Mouse (Mus musculus) heart, embryonic 11.5 days (tissue): ENCODE measurements around the gene Aldh3b2. TPM values are rescaled to one million over a fixed set of nuclear protein-coding genes. Genes with fewer than 3 reads are reported as not detected.

Experiments used
- polyA plus RNA-seq: library from polyadenylated mRNA; unstranded; fragments of >200 nt; fragmentation: Nextera tagmentation; extraction: Ambion mirVana; gene quantifications from 2 replicates; pipeline ENCODE4 v1.2.1, GENCODE M21; 2014

Gene Aldh3b2
- polyA plus RNA-seq, 1 experiment from 2014 or later, result 0.16 TPM

Other genes with a start within 250 kb of the Aldh3b2 start
- 22.2 and 27.6 TPM in 2 replicates for gene Kmt5b, start 204.9 kb upstream of the Aldh3b2 start, polyA plus RNA-seq
- 26.6 and 27.9 TPM in 2 replicates for gene Chka, start 120.6 kb upstream of the Aldh3b2 start, polyA plus RNA-seq
- 16.2 and 18.7 TPM in 2 replicates for gene Tcirg1, start 65.2 kb upstream of the Aldh3b2 start, polyA plus RNA-seq
- 364 and 376 TPM in 2 replicates for gene Ndufs8, start 59.6 kb upstream of the Aldh3b2 start, polyA plus RNA-seq
- gene Aldh3b1, start 42.5 kb upstream of the Aldh3b2 start, polyA plus RNA-seq, result 2.3 and 2.4 TPM in 2 replicates
- 4.5 and 6.2 TPM in 2 replicates for gene Unc93b1, start 37.1 kb upstream of the Aldh3b2 start, polyA plus RNA-seq
- gene Aldh3b3, start 13.7 kb upstream of the Aldh3b2 start, polyA plus RNA-seq, result not detected in 2 replicates
- gene Acy3, start 14.2 kb downstream of the Aldh3b2 start, polyA plus RNA-seq, result 8.0 and 11.3 TPM in 2 replicates
- 0.11 TPM in 1 of 2 replicates, not detected in the other for gene Tbx10, start 20.4 kb downstream of the Aldh3b2 start, polyA plus RNA-seq
- 48.0 and 48.8 TPM in 2 replicates for gene Nudt8, start 28.3 kb downstream of the Aldh3b2 start, polyA plus RNA-seq
- 2.3 and 2.5 TPM in 2 replicates for gene Gm49405, start 28.3 kb downstream of the Aldh3b2 start, polyA plus RNA-seq
- 64.5 and 65.9 TPM in 2 replicates for gene Doc2g, start 31.0 kb downstream of the Aldh3b2 start, polyA plus RNA-seq
- 369 and 417 TPM in 2 replicates for gene Ndufv1, start 40.5 kb downstream of the Aldh3b2 start, polyA plus RNA-seq
- gene Gstp1, start 65.7 kb downstream of the Aldh3b2 start, polyA plus RNA-seq, result 359 and 387 TPM in 2 replicates
- 2.9 and 3.4 TPM in 2 replicates for gene Gstp2, start 73.7 kb downstream of the Aldh3b2 start, polyA plus RNA-seq
- 0.49 TPM in 1 of 2 replicates, not detected in the other for gene Gstp3, start 87.2 kb downstream of the Aldh3b2 start, polyA plus RNA-seq
- gene Cabp2, start 109.2 kb downstream of the Aldh3b2 start, polyA plus RNA-seq, result not detected in 2 replicates
- 63.4 and 64.0 TPM in 2 replicates for gene Cdk2ap2, start 124.9 kb downstream of the Aldh3b2 start, polyA plus RNA-seq
- gene Pitpnm1, start 127.7 kb downstream of the Aldh3b2 start, polyA plus RNA-seq, result 15.5 and 17.3 TPM in 2 replicates
- gene Aip, start 153.5 kb downstream of the Aldh3b2 start, polyA plus RNA-seq, result 91.4 and 93.4 TPM in 2 replicates
- gene Gpr152, start 167.5 kb downstream of the Aldh3b2 start, polyA plus RNA-seq, result not detected in 2 replicates
- not detected in 2 replicates for gene Cabp4, start 171.7 kb downstream of the Aldh3b2 start, polyA plus RNA-seq
- gene Coro1b, start 176.3 kb downstream of the Aldh3b2 start, polyA plus RNA-seq, result 109 and 113 TPM in 2 replicates
- gene Ptprcap, start 181.3 kb downstream of the Aldh3b2 start, polyA plus RNA-seq, result 1.3 and 1.7 TPM in 2 replicates
- gene Rps6kb2, start 191.0 kb downstream of the Aldh3b2 start, polyA plus RNA-seq, result 34.3 and 38.1 TPM in 2 replicates
- gene Carns1, start 203.2 kb downstream of the Aldh3b2 start, polyA plus RNA-seq, result 2.1 and 2.8 TPM in 2 replicates
- gene Tbc1d10c, start 219.0 kb downstream of the Aldh3b2 start, polyA plus RNA-seq, result 1.0 and 1.3 TPM in 2 replicates
- gene Ppp1ca, start 219.7 kb downstream of the Aldh3b2 start, polyA plus RNA-seq, result 749 and 760 TPM in 2 replicates
- gene Rad9a, start 229.3 kb downstream of the Aldh3b2 start, polyA plus RNA-seq, result 20.6 and 24.1 TPM in 2 replicates
- gene Clcf1, start 241.9 kb downstream of the Aldh3b2 start, polyA plus RNA-seq, result 1.2 and 2.5 TPM in 2 replicates
- gene AC109138.7, start 242.0 kb downstream of the Aldh3b2 start, polyA plus RNA-seq, result not detected in 2 replicates